Mouse (Mus musculus) hindbrain, postnatal 0 days (tissue): ENCODE results near the gene Ssx9. TPM values are rescaled to one million over a fixed set of nuclear protein-coding genes. Genes with fewer than 3 reads are reported as not detected.
"Not testable (repeated sequence)": the region's sequence is repeated elsewhere in the genome, so short reads cannot be mapped to it uniquely, and the experiment has no call there.

Experiments
- ATAC-seq: fragments of 200-750 bp; cut with Nextera tagmentation; 2 replicates; pipeline ENCODE4 v1.8.0; 2017; ENCODE audit warnings: mild to moderate bottlenecking, moderate TSS enrichment, moderate library complexity
- DNase-seq: peaks from one replicate; pipeline ENCODE4 v3.0.0-alpha.2; 2015; ENCODE audit warnings: low spot score
- H3K27ac ChIP-seq: fragments of 300-500 bp; sonication (generic); 2 replicates; pipeline ENCODE4 v1.5.1; 2014; ENCODE audit warnings: mild to moderate bottlenecking
- H3K27me3 ChIP-seq: fragments of 300-500 bp; sonication (generic); 2 replicates; pipeline ENCODE4 v1.6.1; 2014; ENCODE audit warnings: low read length, mixed read lengths; ENCODE audit not compliant: insufficient read depth
- H3K36me3 ChIP-seq: fragments of 300-500 bp; sonication (generic); 2 replicates; pipeline ENCODE4 v1.6.1; 2014; ENCODE audit warnings: low read length, mixed read lengths; ENCODE audit not compliant: insufficient read depth
- H3K4me1 ChIP-seq: fragments of 300-500 bp; sonication (generic); 2 replicates; pipeline ENCODE4 v1.6.1; 2014; ENCODE audit warnings: antibody characterized with exemption, low read length, mixed read lengths; ENCODE audit not compliant: insufficient read depth
- H3K4me2 ChIP-seq: fragments of 300-500 bp; sonication (generic); 2 replicates; pipeline ENCODE4 v1.6.1; 2014; ENCODE audit warnings: low read depth, mild to moderate bottlenecking, low read length, moderate library complexity, mixed read lengths
- H3K4me3 ChIP-seq: fragments of 300-500 bp; sonication (generic); 2 replicates; pipeline ENCODE4 v1.5.1; 2014; ENCODE audit warnings: low read length
- H3K9ac ChIP-seq: fragments of 300-500 bp; sonication (generic); replicated peaks from 2 replicates; pipeline ENCODE4 v1.6.1; 2014; ENCODE audit warnings: mild to moderate bottlenecking, low read length, moderate library complexity, mixed read lengths
- H3K9me3 ChIP-seq: fragments of 300-500 bp; sonication (generic); 2 replicates; pipeline ENCODE4 v1.6.1; 2016; ENCODE audit warnings: low read length, mixed read lengths
- CTCF ChIP-seq: IDR thresholded peaks from 2 replicates; pipeline ENCODE4 v1.5.1; 2016; ENCODE audit warnings: antibody characterized with exemption, control low read depth, low read depth
- WGBS: fragments of 180-500 bp; shearing (Covaris S2); extraction: QIAGEN DNeasy Blood & Tissue Kit; methylation state at CpG from one replicate; pipeline ENCODE4 v1.1.7; 2014; 5-methylcytosine and 5-hydroxymethylcytosine counted together
- polyA plus RNA-seq: library from polyadenylated mRNA; unstranded; fragments of >200 nt; fragmentation: Nextera tagmentation; extraction: Ambion mirVana; gene quantifications from 2 replicates; pipeline ENCODE4 v1.2.1, GENCODE M21; 2015
- total RNA-seq: library from RNA; depleted of rRNA; stranded (reverse); fragments of >200 nt; gene quantifications from 2 replicates; pipeline ENCODE4 v1.2.3, GENCODE M21; 2014; rRNA removed

Gene Ssx9
- total RNA-seq (not detected in 2 replicates), polyA plus RNA-seq (not detected in 2 replicates)

DNA sequence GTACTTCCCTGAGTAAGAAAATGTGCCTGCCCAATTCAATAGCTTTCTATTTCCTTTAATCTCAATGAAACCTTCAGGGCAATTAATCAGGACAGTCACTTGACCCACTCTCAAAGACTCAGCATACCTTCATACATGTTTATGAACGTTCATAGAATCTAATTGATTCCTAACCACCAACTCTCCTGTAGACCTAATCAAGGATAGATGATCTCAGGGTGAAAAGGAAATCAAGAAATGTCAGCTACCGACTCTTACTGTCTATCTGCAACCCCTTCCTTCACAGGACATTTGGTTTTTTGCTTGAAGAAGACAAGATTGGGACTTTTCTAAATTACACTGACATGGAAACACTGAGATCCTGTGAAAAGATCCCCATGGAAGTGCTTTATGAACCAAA is at the start of gene Ssx9:
Gene Ssx9 (plus strand): TSS at position 301 of the 400 bp plus-strand sequence.
- ATAC-seq, H3K9ac ChIP-seq, H3K9me3 ChIP-seq, H3K4me3 ChIP-seq, H3K4me1 ChIP-seq, H3K27me3 ChIP-seq, H3K4me2 ChIP-seq, H3K36me3 ChIP-seq, H3K27ac ChIP-seq, DNase-seq: not testable (repeated sequence)
- 66% methylated on average over 2 of the region's 2 CpGs for WGBS

GRCm38 (mm10) chrX:8732907-8733306 is 15.3 kb upstream of the Ssx9 start:
- H3K4me2 ChIP-seq: no peak overlapping the region
- H3K4me3 ChIP-seq: no peak overlapping the region
- 51% methylated on average over 5 of the region's 5 CpGs for WGBS
- no peak overlapping the region for H3K9ac ChIP-seq
- DNase-seq (peak; percentile 39), ATAC-seq (no peak)
- H3K36me3 ChIP-seq: no peaks in the 10 kb centered on the region
- TF ChIP-seq CTCF: peak; percentile 47
- no peaks in the 10 kb centered on the region for H3K4me1 ChIP-seq
- no peak overlapping the region for H3K27ac ChIP-seq
- no peaks in the 10 kb centered on the region for H3K9me3 ChIP-seq
- no peaks in the 10 kb centered on the region for H3K27me3 ChIP-seq

- H3K9me3 ChIP-seq, H3K27me3 ChIP-seq, H3K36me3 ChIP-seq, H3K4me3 ChIP-seq, H3K27ac ChIP-seq, H3K4me2 ChIP-seq, DNase-seq, H3K4me1 ChIP-seq, H3K9ac ChIP-seq, ATAC-seq: not testable (repeated sequence)
- WGBS: 84% methylated on average over 4 of the region's 4 CpGs
These were observed 55.2 kb downstream of the Ssx9 start, which contains the start of gene Ssxb5 for GRCm38 (mm10) chrX:8803391-8803790. Ssxb5 (plus strand) TSS chrX:8803691.

Other genes starting within 250 kb of the Ssx9 start
- gene Gm14459, start 223.5 kb upstream of the Ssx9 start, total RNA-seq: not detected in 2 replicates
- not detected in 2 replicates for gene Gm14459, start 223.5 kb upstream of the Ssx9 start, polyA plus RNA-seq
- gene Ssxb6, start 200.2 kb upstream of the Ssx9 start, total RNA-seq: not detected in 2 replicates
- not detected in 2 replicates for gene Ssxb6, start 200.2 kb upstream of the Ssx9 start, polyA plus RNA-seq
- gene Ssxb3, start 156.6 kb upstream of the Ssx9 start, total RNA-seq: not detected in 2 replicates
- not detected in 2 replicates for gene Ssxb3, start 156.6 kb upstream of the Ssx9 start, polyA plus RNA-seq
- not detected in 2 replicates for gene Ssxb8, start 57.6 kb upstream of the Ssx9 start, total RNA-seq
- gene Ssxb8, start 57.6 kb upstream of the Ssx9 start, polyA plus RNA-seq: not detected in 2 replicates
- not detected in 2 replicates for gene Ssxb5, start 55.3 kb downstream of the Ssx9 start, total RNA-seq
- gene Ssxb5, start 55.3 kb downstream of the Ssx9 start, polyA plus RNA-seq: not detected in 2 replicates
- not detected in 2 replicates for gene Gm6592, start 95.6 kb downstream of the Ssx9 start, total RNA-seq
- not detected in 2 replicates for gene Gm6592, start 95.6 kb downstream of the Ssx9 start, polyA plus RNA-seq
- not detected in 2 replicates for gene Gm5751, start 125.8 kb downstream of the Ssx9 start, total RNA-seq
- not detected in 2 replicates for gene Gm5751, start 125.8 kb downstream of the Ssx9 start, polyA plus RNA-seq
- gene B630019K06Rik, start 143.9 kb downstream of the Ssx9 start, total RNA-seq: 94.8 and 110 TPM in 2 replicates
- 29.4 and 30.0 TPM in 2 replicates for gene B630019K06Rik, start 143.9 kb downstream of the Ssx9 start, polyA plus RNA-seq
- gene Fthl17b, start 214.5 kb downstream of the Ssx9 start, total RNA-seq: not detected in 2 replicates
- gene Fthl17b, start 214.5 kb downstream of the Ssx9 start, polyA plus RNA-seq: not detected in 2 replicates
- not detected in 2 replicates for gene Fthl17c, start 228.1 kb downstream of the Ssx9 start, total RNA-seq
- not detected in 2 replicates for gene Fthl17c, start 228.1 kb downstream of the Ssx9 start, polyA plus RNA-seq
- not detected in 2 replicates for gene Fthl17d, start 238.3 kb downstream of the Ssx9 start, total RNA-seq
- gene Fthl17d, start 238.3 kb downstream of the Ssx9 start, polyA plus RNA-seq: not detected in 2 replicates